Mouse (Mus musculus): Measurements from ENCODE around the gene Pdss2. TPM values are rescaled to one million over a fixed set of nuclear protein-coding genes. Genes with fewer than 3 reads are reported as not detected.

Pdss2 gene
- total RNA-seq (2023) = 1 to 10 TPM; 6.9 to 7.1 TPM

DNA sequence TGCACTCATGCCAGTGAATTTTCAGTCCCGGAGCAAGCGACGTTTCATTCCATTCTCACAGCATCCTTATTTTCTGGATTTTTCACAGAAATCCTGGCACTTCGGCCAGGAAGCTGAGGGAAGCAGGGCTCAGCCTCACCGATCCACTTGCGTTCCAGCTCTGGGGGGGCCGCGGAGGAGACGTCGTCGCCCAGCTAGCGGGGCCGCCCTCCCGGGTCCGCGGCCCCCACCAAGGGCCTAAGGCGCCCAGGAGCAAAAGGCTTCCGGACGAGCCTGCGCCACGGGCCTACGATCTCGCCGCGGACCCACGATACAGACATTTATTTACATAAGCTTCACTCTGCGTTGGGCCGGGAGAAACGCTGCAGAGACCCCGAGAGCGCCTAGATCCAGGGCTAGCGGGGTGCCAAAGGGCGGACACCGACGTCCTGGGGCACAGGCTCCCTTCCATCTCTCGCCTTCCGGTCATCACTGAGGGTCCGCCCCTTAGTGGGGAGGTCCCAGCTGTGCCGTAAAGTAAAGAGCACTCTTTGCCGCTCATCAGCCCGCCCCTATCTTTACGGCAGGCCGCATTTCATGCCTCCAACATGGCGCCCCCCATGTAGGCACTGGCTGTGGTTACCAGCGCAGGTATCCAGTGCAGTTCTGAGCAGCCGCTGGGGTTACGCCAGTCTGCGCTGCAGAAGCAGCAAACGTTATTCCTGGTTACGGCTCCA lies at the start of gene Pdss2:
Pdss2 (plus strand) TSS at position 577 of the 716 bp plus-strand sequence.

DNA sequence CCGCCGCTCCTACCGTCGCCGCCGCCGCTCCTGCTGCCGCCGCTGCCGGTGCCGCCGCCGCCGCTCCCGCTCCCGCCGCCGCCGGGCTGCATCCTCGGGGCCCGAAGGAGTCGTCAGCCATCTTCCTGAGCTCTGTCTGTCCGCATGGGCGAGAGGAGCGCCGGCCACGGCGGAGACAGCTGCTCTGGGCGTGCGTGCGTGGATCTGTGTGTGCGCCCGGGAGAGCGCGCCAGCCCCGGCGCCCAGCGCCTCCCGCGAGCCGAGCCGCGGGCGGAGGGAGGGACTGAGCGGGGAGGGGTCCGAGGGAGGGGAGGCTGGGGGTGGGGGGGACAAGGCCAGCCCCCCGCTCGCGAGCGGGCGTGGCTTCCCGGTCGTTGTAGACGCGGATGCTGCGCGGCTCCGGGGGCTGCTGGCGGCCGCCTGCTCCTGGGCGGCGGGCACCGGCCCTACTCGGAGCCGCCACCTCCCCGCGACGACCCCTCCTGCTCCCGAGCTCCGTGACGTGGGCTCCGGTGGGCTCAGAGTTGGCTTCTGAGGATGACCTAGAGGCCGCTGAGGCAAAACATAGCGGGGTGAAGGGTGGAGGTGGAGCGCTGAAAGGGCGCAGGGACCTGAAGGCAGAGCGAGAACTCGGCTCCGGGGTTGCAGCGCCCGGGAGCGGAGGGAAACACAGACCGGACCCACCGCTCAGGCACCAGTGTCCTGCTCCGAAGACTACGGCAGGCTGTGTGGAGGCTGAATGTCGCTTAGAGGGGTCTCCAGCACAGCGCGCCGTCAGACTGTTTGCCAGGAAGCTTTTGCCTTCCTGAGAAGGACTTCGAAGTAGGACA lies 46.7 kb upstream of the Pdss2 start, which contains the start of the genes Sobp and 9030612E09Rik:
Sobp (minus strand) TSS at position 205 of the 830 bp plus-strand sequence.
9030612E09Rik (plus strand) TSS at position 379 of the 830 bp plus-strand sequence.

DNA sequence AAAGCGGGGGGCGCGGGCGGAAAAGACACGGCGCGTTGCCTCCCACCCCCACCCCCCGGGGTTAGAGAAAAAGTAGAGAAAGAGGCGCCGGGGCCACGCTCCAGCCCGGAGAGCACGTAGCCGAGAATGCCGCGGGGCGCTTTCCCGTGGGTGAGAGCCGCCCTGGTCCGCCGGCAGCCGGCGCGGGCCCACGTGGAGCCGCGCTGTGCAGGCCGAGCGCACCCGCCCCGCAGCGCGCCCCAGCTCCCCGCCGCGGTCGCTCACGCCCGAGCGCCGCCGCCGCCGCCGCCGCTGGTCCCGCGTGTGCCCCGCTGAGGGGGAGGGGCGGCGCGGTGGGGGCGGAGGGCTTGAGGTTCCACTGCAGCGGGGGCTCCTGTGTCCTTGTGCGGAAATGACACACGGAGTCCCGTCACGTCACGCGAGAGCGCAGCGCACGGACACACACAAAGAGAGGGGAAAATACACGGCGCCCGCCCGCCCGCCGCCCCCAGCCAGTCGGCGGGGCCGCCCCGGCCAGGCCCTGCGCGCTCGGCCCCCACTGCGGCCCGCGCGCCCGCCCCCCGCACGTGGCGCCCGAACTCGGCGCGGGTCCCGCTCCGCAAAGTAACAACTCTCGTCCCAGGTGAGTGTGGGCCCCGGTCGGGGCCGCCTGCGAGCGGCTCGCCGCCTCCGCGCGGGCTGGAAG lies 257.6 kb downstream of the Pdss2 start, which contains the start of gene Bend3:
Bend3 (plus strand) TSS at position 81 of the 685 bp plus-strand sequence.

Other genes starting within 250 kb of the Pdss2 start
- gene Sobp, start 47.0 kb upstream of the Pdss2 start, total RNA-seq (2023) = not detected
- not detected for gene 9030612E09Rik, start 46.8 kb upstream of the Pdss2 start, total RNA-seq (2023)

Measured in neutrophil, adult 59 days (primary cell).